Mouse (Mus musculus) gastrocnemius, postnatal 14 days (tissue): ENCODE results near the gene Foxf1. TPM values are rescaled to one million over a fixed set of nuclear protein-coding genes. Genes with fewer than 3 reads are reported as not detected.

Source experiments
- DNase-seq: peaks from one replicate; pipeline ENCODE4 v3.0.0; 2021; ENCODE audit warnings: mixed read lengths
- intact Hi-C: fragments of 180-260 bp; cut with DNase I; formaldehyde crosslinking; loops from one replicate; pipeline ENCODE4 v1.15.1; 2025; ENCODE audit warnings: low total_unique reads
- total RNA-seq, 2 experiments: library from RNA; stranded (reverse); gene quantifications; 2 replicates each; pipeline ENCODE4 v1.2.3; 2021

Foxf1 gene
- total RNA-seq, 2 experiments from 2014 or later, result 0.14 to 0.18 TPM

DNA sequence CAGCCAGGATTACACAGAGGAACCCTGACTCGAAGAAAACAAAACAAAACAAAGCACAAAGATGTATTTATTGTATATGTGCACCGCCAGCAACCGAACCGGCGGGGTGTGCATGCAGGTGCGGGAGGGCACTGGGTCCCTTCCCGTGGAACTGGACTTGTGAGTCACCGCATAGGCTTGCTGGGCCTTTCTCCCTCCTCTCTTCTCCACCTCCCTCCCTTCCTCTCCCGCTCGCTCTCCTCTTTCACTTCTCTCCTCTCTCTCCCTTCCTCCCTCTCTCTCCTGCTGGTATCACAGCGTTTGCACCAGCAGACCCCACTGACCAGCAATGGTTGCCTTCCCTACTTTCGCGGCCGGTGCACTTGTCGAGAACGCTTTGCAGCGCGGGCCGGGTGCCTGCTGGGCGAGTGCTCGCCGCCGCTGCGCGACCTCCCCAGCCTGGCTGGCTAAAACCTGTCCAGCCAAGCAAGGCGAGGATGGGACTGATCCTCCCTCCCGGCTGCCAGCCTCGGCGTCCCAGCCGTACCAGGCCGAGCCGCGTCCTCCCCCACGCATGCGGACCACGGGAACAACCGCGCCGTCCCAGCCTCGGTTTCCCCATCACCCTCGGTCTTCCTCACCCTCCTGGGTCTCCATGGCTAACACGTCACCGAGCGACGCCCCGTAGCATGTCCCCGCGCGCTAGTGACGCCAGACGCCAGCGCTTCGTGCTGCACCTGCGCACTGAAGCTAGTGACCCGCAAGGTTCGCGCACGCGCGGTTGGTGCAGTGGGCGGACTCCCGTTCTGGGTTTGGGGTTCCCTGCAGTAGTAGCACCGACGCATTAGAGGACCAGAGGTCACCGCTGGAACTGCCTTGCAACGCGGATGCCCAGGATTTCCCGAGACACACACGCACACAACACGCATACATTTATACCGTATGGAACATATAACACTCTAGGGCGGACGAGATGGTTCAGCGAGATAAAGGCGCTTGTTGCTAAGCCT is 23.8 kb downstream of the Foxf1 start, which contains the start of gene Mthfsd:
Gene Mthfsd, minus strand, starts transcription at position 725 of the 989 bp plus-strand sequence.
- DNase-seq, result peak; percentile 99
- intact Hi-C loops, result no loop called here

DNA sequence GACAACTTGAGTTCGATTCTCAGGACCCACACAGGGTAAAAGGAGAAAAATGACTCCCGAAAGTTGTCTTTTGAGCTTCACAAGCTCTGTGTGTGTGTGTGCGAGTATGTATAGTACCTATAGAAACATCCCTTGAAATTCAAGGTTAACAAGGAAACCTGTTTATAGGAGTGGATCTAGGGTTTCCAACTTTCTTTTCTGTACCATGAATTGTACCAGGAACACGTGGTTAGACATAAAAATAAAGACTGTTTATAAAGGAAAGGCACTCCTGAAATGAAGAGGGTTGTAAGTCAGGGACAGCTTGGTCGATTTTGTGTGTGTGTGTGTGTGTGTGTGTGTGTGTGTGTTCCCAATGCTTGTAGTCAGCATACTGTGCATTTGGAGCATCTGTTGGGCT is 24.5 kb downstream of the Foxf1 start:
- intact Hi-C loops, result no loop called here
- no peak for DNase-seq

DNA sequence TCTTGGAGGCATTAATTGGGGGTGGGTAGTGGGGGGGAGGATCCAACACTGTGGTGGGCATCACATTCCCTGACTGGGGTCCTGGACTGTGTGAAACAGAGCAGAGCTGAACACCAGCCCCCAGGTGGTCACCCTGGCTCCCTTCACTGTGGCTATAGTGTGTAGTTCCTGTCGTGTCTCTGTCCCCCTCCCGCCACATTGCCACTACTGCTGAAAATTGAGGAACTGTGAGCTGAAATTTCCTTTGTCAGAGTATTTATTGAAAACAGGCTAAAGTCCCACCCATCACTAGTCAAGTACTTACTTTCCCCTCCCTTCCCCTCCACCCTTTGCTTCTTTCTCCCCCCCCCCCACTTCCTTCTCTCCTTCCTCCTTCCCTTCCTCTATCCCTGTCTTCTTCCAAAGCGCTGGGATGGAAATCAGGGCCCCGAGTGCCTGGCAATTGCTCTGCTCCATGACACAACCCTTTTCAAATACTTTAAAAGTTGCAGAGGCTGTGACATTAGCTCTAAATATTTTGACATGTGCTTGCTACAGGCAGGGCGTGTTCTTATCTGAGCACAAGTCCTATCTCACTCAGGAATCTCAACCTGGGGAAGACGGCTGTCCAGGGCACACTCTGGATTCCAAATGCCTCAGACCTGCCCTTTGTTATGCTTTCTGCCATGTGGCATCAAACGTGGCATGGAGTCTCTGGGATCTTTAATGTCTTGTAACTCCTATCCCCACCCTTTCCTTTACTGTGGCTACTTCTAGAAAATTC is 27.1 kb downstream of the Foxf1 start:
- no peak for DNase-seq
- intact Hi-C loops, result loop anchor here (10.0 kb wide), 1 partner anchor 103 kb away; no protein-coding TSS in a partner anchor

DNA sequence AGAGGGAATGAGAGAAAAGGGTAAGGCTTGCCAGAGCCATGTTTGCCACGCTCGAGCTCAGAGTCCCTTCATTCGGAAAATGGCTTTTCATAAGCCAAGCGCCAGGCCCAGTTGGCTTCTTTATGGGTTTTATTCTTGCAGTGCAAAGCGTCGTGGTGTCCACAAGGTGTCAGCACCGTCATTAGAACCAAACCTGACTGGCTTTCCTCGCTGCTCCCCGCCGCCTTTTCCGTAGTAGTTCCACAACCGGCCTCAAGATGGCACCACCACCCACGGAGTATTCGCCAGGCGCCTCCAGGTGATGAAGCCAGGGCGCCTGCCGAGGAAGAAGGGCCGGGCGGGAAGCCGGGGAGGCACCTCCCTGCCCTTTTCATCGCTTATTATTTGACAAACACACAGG is 29.1 kb downstream of the Foxf1 start:
- DNase-seq, result peak; percentile 90
- intact Hi-C loops, result loop anchor here (1.0 to 10.0 kb wide), 2 partner anchors 102 to 400 kb away; no protein-coding TSS in a partner anchor

DNA sequence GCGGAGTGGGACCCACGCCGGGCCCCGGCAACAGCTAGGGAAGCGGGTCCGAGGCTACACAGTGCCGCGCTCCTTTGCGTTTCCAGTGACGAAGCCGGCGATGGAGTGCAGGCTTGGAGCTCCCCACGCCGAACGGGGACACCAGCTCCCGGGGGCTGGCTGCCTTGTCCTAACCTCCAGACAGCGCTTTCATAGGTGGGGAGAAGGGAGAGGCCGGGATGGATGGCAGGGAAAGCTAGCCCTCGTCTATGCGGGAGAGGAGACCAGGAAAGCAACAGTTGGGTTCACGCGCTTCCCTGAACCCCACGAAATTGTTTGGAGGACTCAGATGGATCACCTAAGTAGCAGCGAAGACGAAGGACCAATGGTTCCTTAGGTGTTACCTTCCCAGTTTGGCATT is 30.9 kb downstream of the Foxf1 start:
- intact Hi-C loops, result loop anchor here (10.0 kb wide), 1 partner anchor 100 kb away; no protein-coding TSS in a partner anchor
- DNase-seq, result no peak

DNA sequence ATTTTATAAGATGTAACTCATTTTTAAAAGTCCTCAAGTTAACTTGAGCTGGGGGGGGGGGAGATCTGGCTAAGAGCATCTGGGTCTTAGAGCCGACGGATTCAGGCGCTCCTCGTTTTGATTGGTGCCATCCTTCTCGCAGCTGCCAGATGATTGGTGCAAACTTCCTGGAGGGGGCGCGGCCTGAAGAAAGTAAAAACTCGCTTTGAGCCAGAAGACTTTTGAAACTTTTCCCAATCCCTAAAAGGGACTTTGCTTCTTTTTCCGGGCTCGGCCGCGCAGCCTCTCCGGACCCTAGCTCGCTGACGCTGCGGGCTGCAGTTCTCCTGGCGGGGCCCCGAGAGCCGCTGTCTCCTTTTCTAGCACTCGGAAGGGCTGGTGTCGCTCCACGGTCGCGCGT is 31.8 kb downstream of the Foxf1 start, which contains the start of gene Foxc2:
Gene Foxc2, plus strand, starts transcription at position 224 of the 400 bp plus-strand sequence.
- intact Hi-C loops, result loop anchor here (10.0 kb wide), 1 partner anchor 99 kb away; no protein-coding TSS in a partner anchor
- DNase-seq, result peak; percentile 84

DNA sequence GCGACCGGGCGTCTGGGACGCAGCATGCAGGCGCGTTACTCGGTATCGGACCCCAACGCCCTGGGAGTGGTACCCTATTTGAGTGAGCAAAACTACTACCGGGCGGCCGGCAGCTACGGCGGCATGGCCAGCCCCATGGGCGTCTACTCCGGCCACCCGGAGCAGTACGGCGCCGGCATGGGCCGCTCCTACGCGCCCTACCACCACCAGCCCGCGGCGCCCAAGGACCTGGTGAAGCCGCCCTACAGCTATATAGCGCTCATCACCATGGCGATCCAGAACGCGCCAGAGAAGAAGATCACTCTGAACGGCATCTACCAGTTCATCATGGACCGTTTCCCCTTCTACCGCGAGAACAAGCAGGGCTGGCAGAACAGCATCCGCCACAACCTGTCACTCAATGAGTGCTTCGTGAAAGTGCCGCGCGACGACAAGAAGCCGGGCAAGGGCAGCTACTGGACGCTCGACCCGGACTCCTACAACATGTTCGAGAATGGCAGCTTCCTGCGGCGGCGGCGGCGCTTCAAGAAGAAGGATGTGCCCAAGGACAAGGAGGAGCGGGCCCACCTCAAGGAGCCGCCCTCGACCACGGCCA is 32.5 kb downstream of the Foxf1 start:
- no peak for DNase-seq

DNA sequence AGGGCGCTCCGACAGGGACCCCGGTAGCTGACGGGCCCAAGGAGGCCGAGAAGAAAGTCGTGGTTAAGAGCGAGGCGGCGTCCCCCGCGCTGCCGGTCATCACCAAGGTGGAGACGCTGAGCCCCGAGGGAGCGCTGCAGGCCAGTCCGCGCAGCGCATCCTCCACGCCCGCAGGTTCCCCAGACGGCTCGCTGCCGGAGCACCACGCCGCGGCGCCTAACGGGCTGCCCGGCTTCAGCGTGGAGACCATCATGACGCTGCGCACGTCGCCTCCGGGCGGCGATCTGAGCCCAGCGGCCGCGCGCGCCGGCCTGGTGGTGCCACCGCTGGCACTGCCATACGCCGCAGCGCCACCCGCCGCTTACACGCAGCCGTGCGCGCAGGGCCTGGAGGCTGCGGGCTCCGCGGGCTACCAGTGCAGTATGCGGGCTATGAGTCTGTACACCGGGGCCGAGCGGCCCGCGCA is 33.0 kb downstream of the Foxf1 start:
- intact Hi-C loops, result loop anchor here (10.0 kb wide), 1 partner anchor 98 kb away; no protein-coding TSS in a partner anchor
- no peak for DNase-seq

More for the DNA sequence above, 32.5 kb downstream of the Foxf1 start:
- intact Hi-C loops, result loop anchor here (10.0 kb wide), 1 partner anchor 98 kb away; no protein-coding TSS in a partner anchor

DNA sequence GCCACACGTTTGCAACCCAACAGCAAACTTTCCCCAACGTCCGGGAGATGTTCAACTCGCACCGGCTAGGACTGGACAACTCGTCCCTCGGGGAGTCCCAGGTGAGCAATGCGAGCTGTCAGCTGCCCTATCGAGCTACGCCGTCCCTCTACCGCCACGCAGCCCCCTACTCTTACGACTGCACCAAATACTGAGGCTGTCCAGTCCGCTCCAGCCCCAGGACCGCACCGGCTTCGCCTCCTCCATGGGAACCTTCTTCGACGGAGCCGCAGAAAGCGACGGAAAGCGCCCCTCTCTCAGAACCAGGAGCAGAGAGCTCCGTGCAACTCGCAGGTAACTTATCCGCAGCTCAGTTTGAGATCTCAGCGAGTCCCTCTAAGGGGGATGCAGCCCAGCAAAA is 33.7 kb downstream of the Foxf1 start:
- no peak for DNase-seq
- intact Hi-C loops, result loop anchor here (10.0 kb wide), 1 partner anchor 97 kb away; no protein-coding TSS in a partner anchor

DNA sequence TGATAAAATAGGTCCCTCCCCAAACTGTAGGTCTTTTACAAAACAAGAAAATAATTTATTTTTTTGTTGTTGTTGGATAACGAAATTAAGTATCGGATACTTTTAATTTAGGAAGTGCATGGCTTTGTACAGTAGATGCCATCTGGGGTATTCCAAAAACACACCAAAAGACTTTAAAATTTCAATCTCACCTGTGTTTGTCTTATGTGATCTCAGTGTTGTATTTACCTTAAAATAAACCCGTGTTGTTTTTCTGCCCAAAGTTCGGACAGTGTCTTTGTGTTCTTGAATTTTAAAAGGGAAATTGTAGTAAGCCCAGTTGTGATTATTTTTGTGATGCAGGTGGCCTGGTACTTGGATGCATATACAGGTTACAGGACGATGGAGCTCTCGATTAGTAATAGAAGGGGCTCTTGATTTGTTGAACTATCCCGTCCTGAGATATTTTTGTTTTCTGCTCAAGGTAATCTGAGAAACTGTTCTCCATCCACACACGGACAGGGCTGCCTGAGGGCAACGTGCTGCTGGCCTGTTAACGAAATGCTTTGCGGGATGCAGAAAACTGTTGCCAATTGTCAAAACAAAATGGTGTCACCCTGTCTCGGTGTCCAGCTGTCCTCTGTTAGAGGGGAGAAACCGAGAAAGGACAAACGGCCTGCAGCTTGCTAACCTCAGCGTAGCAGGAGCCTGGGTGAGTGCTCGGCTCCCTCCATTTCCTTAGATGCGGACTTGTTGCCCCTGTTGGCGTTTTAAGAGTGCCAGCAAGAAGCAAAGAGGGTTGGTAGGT is 34.6 kb downstream of the Foxf1 start:
- DNase-seq, result no peak
- intact Hi-C loops, result loop anchor here (10.0 kb wide), 1 partner anchor 96 kb away; no protein-coding TSS in a partner anchor

DNA sequence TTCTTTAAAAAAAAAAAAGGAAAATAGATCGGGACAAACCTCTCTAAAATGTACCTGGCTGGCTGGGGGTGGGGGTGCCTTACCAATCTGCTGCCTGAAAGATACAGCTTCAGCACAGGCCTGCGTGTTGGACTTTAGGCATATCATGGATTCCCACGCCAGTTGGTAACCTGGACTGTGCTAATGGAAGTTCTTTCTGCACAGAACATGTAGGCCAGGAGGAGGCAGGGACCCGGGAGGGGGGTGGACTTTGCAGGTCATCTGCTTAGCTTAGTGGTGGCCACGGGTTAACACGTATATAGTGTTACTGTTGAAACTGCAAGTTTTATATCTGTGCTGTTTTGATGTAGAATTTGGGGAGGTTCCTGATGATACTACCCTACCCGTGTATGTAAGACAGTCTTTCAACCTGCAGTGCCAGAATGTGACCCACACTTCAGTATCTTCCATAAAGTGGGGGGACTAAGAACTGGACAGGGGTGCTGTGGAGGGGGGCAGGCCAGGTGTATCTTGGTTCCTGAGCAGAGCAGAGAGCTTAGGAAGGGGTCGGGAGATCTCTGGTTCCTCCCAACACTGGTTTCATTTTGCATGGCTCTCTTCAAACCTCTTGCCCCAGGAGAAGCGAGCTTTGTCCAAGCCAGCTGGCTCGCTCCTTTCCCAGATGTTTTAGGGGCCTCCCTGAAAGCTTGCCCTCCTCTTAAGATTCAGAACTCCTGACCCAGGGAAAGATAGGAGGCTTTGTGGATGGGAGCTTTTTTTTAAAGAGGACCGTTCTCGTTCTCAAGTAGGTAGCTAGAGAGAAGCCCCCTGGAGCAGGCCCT is 35.7 kb downstream of the Foxf1 start:
- intact Hi-C loops, result loop anchor here (10.0 kb wide), 1 partner anchor 95 kb away; no protein-coding TSS in a partner anchor
- no peak for DNase-seq

DNA sequence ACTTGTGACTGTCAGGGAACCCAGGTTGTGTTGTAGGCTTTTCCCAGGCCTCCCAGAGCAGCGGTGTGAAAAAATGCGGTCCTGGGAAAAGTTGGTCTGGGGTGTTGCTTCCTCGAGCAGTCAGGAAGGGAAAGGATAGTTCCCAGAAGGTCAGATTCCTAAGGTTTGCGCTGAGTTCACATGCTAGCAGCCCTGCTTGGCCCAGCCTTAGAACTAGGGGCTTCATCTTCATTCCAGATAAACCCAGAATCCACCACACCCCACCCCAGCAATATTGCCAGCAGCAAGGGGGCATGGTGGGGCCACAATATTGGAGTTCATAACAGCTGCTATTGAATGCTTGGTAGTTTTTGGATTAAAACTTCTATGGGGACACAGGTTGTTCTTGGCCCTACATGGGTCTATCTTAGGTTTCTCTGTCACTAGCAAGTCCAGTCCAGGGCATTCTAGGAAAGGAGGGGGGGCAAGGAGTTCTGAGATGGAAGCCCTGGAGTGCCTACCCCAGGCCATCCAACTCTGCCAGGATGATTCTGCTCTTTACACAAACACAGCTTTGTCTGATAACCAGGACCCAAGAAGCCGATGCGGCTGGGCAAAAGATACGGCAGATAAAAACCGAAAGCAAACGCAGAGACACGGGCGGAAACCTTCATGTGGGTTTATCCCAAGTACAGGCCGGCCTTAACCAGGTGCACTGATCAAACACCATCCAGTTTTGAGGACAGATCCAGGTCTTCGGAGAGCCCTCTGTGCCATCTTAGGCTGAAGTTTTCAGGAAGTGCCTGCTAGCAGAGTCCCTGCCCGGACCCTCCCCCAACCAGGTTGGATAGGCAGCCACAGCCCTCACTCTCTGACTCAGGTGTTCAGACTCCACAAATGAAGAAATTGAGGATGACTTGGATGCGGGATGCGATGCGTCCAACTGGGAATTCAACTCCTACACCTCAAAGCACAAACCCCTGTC is 36.6 kb downstream of the Foxf1 start:
- intact Hi-C loops, result no loop called here
- no peak for DNase-seq

DNA sequence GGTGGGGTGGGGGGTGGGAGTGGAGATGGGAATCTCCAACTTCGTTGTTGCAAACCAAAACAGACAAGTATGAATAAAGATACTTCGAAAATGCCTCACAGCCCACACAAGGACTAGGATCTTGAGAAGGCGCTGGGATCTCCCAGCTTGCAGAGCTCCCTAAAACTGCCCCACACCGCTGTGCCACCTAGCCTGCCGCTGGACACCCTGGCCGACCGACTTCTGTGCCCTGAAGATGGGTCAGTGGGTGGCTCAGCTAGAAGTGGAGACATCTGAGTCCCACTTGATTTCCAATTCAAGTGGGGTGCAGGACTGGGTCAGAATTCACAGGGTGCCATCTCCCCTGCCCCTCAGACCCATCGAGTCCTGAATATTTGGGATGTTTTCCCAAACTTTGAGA is 37.5 kb downstream of the Foxf1 start:
- no peak for DNase-seq
- intact Hi-C loops, result no loop called here

DNA sequence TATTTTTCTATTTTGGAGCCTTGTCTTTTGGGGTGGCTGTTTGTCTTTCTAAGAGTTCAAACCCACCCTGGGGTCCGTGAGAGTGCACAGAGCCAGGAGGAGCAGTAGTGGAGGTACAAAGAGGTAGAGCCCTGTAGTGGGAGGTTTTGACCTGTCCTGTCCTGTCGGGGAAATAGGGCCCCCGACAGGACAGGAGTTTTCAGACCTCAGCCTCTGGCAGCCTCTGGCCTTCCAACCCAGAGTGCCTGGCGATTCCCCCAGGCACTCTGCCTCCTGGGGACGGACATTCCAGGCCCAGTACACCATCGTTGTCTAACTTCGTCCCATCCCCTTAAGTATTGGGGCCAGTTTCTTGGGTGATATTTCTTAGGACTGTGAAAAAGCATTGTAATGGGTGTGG is 38.2 kb downstream of the Foxf1 start:
- intact Hi-C loops, result no loop called here
- no peak for DNase-seq

DNA sequence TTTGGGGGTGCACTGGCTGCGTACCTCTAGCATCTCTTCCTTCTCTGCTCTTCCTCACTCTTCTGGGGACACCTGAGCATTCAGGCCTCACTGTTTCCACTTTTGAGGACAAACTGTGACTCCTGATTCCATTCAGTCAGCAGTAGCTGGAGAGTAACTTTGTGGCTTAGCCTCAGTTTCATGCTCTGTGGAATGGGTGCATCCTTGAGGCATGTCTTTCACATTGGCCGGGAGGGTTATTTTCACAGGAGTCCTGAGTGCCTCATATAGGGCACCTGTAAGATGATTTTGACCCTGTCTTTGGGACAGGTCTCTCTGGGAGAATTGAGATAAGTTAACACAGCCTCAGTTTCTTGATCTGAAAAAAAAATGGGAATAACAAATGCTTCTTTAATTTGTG is 38.9 kb downstream of the Foxf1 start:
- intact Hi-C loops, result no loop called here
- DNase-seq, result no peak

DNA sequence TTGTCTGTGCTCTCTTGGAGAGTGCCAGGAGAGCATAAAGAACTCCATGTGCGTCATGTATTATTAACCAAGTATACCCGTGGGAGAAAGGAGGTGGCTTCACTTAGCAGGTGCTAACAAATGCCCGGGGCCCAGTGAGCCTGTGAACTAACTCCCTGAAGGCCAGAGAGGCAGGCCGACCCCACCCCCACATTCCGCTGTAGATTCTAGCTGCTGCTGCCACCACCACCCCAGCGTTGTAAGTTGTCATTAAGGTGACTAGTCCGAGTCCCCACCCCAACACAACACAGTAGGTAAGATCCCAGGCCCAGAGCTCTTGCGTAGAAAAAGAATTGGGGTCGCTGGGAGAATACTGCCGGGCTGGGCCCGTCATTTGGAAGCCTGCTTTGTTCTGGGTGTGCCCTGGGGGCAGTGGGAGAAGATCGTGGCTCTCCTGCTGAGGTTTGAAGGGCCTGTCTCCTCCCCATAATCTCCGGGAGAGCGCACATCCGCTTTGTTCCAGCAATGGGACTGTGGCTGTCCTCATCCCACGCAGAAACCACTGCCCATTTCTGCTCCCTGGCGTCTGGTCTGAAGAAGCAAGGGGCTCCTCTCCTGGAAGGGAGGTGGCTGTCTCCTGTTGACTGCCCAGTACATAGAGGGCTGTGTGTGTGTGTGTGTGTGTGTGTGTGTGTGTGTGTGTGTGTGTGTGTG is 40.5 kb downstream of the Foxf1 start:
- intact Hi-C loops, result loop anchor here (5.0 kb wide), 1 partner anchor 273 kb away; no protein-coding TSS in a partner anchor
- no peak for DNase-seq
